Mouse (Mus musculus) midbrain, embryonic 14.5 days (tissue): ENCODE data around the gene Plcb4. TPM values are rescaled to one million over a fixed set of nuclear protein-coding genes. Genes with fewer than 3 reads are reported as not detected.

ENCODE experiments used
- ATAC-seq: fragments of 200-750 bp; cut with Nextera tagmentation; 2 replicates; pipeline ENCODE4 v1.8.0; 2017; ENCODE audit warnings: moderate number of reproducible peaks, moderate library complexity; ENCODE audit not compliant: low FRiP score, low TSS enrichment
- DNase-seq: peaks from one replicate; pipeline ENCODE4 v3.0.0-alpha.2; 2015
- H3K27ac ChIP-seq: fragments of 300-500 bp; sonication (generic); replicated peaks from 2 replicates; pipeline ENCODE4 v1.5.1; 2014; ENCODE audit warnings: mild to moderate bottlenecking, low read depth, low read length, moderate library complexity
- H3K27me3 ChIP-seq: fragments of 300-500 bp; sonication (generic); 2 replicates; pipeline ENCODE4 v1.6.1; 2014; ENCODE audit warnings: low read length, control low read depth, mixed read lengths; ENCODE audit not compliant: control insufficient read depth, insufficient read depth
- H3K36me3 ChIP-seq: fragments of 300-500 bp; sonication (generic); 2 replicates; pipeline ENCODE4 v1.6.1; 2014; ENCODE audit warnings: low read length, control low read depth; ENCODE audit not compliant: control insufficient read depth, insufficient read depth
- H3K4me1 ChIP-seq: fragments of 300-500 bp; sonication (generic); 2 replicates; pipeline ENCODE4 v1.6.1; 2014; ENCODE audit warnings: mild to moderate bottlenecking, antibody characterized with exemption, low read length, control low read depth; ENCODE audit not compliant: control insufficient read depth, insufficient read depth
- H3K4me2 ChIP-seq: fragments of 300-500 bp; sonication (generic); 2 replicates; pipeline ENCODE4 v1.6.1; 2014; ENCODE audit warnings: mild to moderate bottlenecking, low read length, moderate library complexity
- H3K4me3 ChIP-seq: fragments of 300-500 bp; sonication (generic); replicated peaks from 2 replicates; pipeline ENCODE4 v1.5.1; 2014; ENCODE audit warnings: low read depth, low read length
- H3K9ac ChIP-seq: fragments of 300-500 bp; sonication (generic); replicated peaks from 2 replicates; pipeline ENCODE4 v1.6.1; 2014; ENCODE audit warnings: mild to moderate bottlenecking, low read length, moderate library complexity
- H3K9me3 ChIP-seq: fragments of 300-500 bp; sonication (generic); 2 replicates; pipeline ENCODE4 v1.6.1; 2016; ENCODE audit warnings: low read length, control low read depth, mixed read lengths; ENCODE audit not compliant: control insufficient read depth
- WGBS: fragments of 180-500 bp; shearing (Covaris S2); extraction: QIAGEN DNeasy Blood & Tissue Kit; methylation state at CpG from one replicate; pipeline ENCODE4 v1.1.7; 2014; 5-methylcytosine and 5-hydroxymethylcytosine counted together
- polyA plus RNA-seq: library from polyadenylated mRNA; unstranded; fragments of >200 nt; fragmentation: Nextera tagmentation; extraction: Ambion mirVana; gene quantifications from 2 replicates; pipeline ENCODE4 v1.2.1, GENCODE M21; 2014

Gene Plcb4
- polyA plus RNA-seq, 1 experiment from 2014 or later, result 52.4 TPM

- Histone ChIP-seq H3K36me3 (no peaks in the 10 kb centered on the region), H3K4me1 (no peaks in the 10 kb centered on the region), H3K27me3 (no peaks in the 10 kb centered on the region), H3K27ac (no peak overlapping the region), H3K9me3 (no peaks in the 10 kb centered on the region), H3K9ac (no peak overlapping the region), H3K4me3 (no peak overlapping the region), H3K4me2 (no peak overlapping the region)
- DNase-seq (no peak), ATAC-seq (no peak)
- WGBS, result 90% methylated on average over 2 of the region's 2 CpGs
Observed at GRCm38 (mm10) chr2:135641636-135642035, 17.2 kb upstream of the Plcb4 start.

DNA sequence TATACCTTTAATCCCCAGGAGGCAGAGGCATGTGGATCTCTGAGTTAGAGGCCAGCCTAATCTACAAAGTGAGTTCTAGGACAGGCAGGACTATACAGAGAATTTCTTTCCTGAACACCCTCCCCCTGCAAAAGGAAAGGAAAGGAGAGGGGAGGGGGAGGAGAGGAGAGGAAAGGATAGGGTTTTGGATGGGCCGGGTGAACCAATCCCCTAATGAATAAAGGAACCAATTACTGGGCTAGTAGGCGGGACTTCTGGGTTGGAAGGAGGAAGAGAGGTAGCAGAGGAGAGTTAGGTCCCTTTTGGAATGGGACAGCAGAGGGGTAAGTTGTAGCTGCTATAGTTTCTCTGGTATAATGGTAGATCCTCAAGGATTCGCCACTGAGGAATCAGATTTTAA lies 12.6 kb upstream of the Plcb4 start:
- no peaks in the 10 kb centered on the region for H3K9me3 ChIP-seq
- H3K9ac ChIP-seq, result no peak overlapping the region
- 76% methylated on average over 3 of the region's 3 CpGs for WGBS
- ATAC-seq, result no peak
- DNase-seq, result no peak
- no peak overlapping the region for H3K4me3 ChIP-seq
- no peak overlapping the region for H3K27ac ChIP-seq
- no peaks in the 10 kb centered on the region for H3K36me3 ChIP-seq
- H3K4me2 ChIP-seq, result no peak overlapping the region
- H3K27me3 ChIP-seq, result no peaks in the 10 kb centered on the region
- no peaks in the 10 kb centered on the region for H3K4me1 ChIP-seq

GRCm38 (mm10) chr2:135646654-135647053 lies 12.2 kb upstream of the Plcb4 start:
- WGBS, result 89% methylated on average over 6 of the region's 6 CpGs
- ATAC-seq, result no peak

GRCm38 (mm10) chr2:135647985-135648384 lies 10.8 kb upstream of the Plcb4 start:
- Histone ChIP-seq H3K4me3 (no peak overlapping the region), H3K27me3 (no peaks in the 10 kb centered on the region), H3K4me2 (no peak overlapping the region), H3K9me3 (no peaks in the 10 kb centered on the region), H3K4me1 (no peaks in the 10 kb centered on the region), H3K36me3 (no peaks in the 10 kb centered on the region), H3K9ac (no peak overlapping the region), H3K27ac (no peak overlapping the region)
- WGBS, result 56% methylated on average over 4 of the region's 4 CpGs
- no peak for DNase-seq
- ATAC-seq, result no peak

More at GRCm38 (mm10) chr2:135646654-135647053, 12.2 kb upstream of the Plcb4 start:
- H3K4me2 ChIP-seq, result no peak overlapping the region
- H3K27ac ChIP-seq, result no peak overlapping the region
- H3K9ac ChIP-seq, result no peak overlapping the region
- H3K27me3 ChIP-seq, result no peaks in the 10 kb centered on the region
- H3K9me3 ChIP-seq, result no peaks in the 10 kb centered on the region
- H3K4me3 ChIP-seq, result no peak overlapping the region
- no peak for DNase-seq
- H3K36me3 ChIP-seq, result no peaks in the 10 kb centered on the region
- no peaks in the 10 kb centered on the region for H3K4me1 ChIP-seq

DNA sequence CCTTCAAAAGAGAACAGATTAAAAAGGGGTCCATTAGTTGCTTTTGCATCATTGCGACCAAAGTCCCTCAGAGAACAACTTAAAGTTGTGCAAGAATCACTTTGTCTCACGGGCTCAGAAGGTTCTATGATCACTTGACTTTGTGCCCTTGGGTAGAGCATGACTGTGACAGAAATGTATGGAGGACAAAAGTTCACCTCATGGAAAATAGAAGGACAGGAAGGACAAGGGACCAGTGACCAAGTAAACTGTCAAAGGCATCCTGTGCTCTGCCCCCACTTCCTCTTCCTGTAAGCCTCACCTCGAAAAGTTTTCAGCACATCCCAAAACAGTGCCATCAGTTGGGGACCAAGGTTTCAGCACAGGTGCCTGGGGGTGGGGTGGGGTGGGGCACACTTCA lies 7.9 kb upstream of the Plcb4 start:
- Histone ChIP-seq H3K36me3 (no peaks in the 10 kb centered on the region), H3K9me3 (no peaks in the 10 kb centered on the region), H3K27ac (no peak overlapping the region), H3K4me1 (no peaks in the 10 kb centered on the region), H3K4me3 (no peak overlapping the region), H3K4me2 (no peak overlapping the region), H3K27me3 (no peaks in the 10 kb centered on the region), H3K9ac (no peak overlapping the region)
- 92% methylated on average over 3 of the region's 3 CpGs for WGBS
- DNase-seq (no peak), ATAC-seq (no peak)

GRCm38 (mm10) chr2:135652040-135652439 lies 6.8 kb upstream of the Plcb4 start:
- ATAC-seq, result no peak
- Histone ChIP-seq H3K27me3 (no peaks in the 10 kb centered on the region), H3K4me3 (no peak overlapping the region), H3K4me2 (no peak overlapping the region), H3K9ac (no peak overlapping the region), H3K9me3 (no peaks in the 10 kb centered on the region), H3K27ac (no peak overlapping the region), H3K36me3 (no peaks in the 10 kb centered on the region), H3K4me1 (no peaks in the 10 kb centered on the region)
- WGBS, result 94% methylated on average over 6 of the region's 6 CpGs
- no peak for DNase-seq

DNA sequence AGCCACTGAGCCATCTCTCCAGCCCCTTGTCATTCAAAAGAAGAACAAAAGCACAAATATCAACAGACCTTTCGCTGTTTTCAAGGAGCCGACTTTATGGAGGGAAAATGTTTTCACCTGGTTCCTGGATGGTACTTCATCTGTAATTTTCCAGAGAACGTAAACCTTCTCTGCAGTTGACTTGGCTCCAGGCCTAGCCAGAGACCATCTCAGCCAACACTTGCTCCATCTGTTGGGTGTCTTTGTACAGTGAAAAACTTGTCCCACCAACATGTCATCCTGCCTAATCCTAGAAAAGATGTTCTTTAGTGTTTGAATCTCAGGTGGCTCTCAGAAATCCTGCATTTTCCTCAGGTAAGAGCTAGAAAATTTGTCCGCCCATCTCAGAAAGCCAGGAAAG lies 6.4 kb upstream of the Plcb4 start:
- Histone ChIP-seq H3K4me1 (no peaks in the 10 kb centered on the region), H3K4me2 (no peak overlapping the region), H3K27ac (no peak overlapping the region), H3K4me3 (no peak overlapping the region), H3K9ac (no peak overlapping the region), H3K27me3 (no peaks in the 10 kb centered on the region), H3K36me3 (no peaks in the 10 kb centered on the region), H3K9me3 (no peaks in the 10 kb centered on the region)
- DNase-seq, result no peak
- WGBS, result 96% methylated on average over 4 of the region's 4 CpGs
- no peak for ATAC-seq

DNA sequence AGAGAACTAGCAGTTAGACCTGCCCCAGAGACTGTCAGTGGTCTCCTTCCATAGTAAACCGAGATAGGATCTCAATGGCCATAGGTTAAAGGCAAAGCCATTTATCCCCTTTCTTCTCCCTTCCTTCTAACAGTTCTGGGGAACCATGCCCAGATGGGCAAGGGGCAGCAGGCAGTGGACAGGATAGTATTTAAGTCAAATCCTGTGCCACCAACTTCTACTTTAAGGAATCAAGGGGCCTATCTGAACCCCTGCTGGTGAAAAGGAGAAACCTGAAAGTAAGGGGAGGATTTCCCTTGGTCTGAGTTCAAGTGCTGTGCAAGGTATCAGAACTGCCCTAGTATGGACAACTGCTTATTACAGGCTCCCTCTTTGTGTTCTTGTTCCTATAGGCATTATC lies 2.9 kb upstream of the Plcb4 start:
- H3K4me2 ChIP-seq, result no peak overlapping the region
- ATAC-seq, result no peak
- no peak overlapping the region for H3K9ac ChIP-seq
- H3K36me3 ChIP-seq, result no peaks in the 10 kb centered on the region
- DNase-seq, result no peak
- no peaks in the 10 kb centered on the region for H3K27me3 ChIP-seq
- 96% methylated on average over 1 of the region's 1 CpGs for WGBS
- 0 out of 2 replicates have a peak, but pooled peaks cover under 1% of the 10 kb centered on the region for H3K4me1 ChIP-seq
- H3K9me3 ChIP-seq, result no peaks in the 10 kb centered on the region
- no peak overlapping the region for H3K4me3 ChIP-seq
- no peak overlapping the region for H3K27ac ChIP-seq

- DNase-seq, result no peak
- H3K4me3 ChIP-seq, result no peak overlapping the region
- no peaks in the 10 kb centered on the region for H3K36me3 ChIP-seq
- ATAC-seq, result no peak
- H3K9me3 ChIP-seq, result no peaks in the 10 kb centered on the region
- no peak overlapping the region for H3K9ac ChIP-seq
- no peak overlapping the region for H3K27ac ChIP-seq
- H3K4me2 ChIP-seq, result no peak overlapping the region
- 0 out of 2 replicates have a peak, but pooled peaks cover 7% of the 10 kb centered on the region for H3K4me1 ChIP-seq
- H3K27me3 ChIP-seq, result no peaks in the 10 kb centered on the region
- WGBS, result 84% methylated on average over 6 of the region's 6 CpGs
Observed at GRCm38 (mm10) chr2:135656586-135656985, 2.2 kb upstream of the Plcb4 start.
